Mouse (Mus musculus) forebrain, postnatal 0 days (tissue): ENCODE measurements around the gene Bco1. TPM values are rescaled to one million over a fixed set of nuclear protein-coding genes. Genes with fewer than 3 reads are reported as not detected.

Experiments used
- ATAC-seq: fragments of 200-750 bp; cut with Nextera tagmentation; 2 replicates; pipeline ENCODE4 v1.8.0; 2017; ENCODE audit warnings: mild to moderate bottlenecking, moderate library complexity
- DNase-seq: peaks from one replicate; pipeline ENCODE4 v3.0.0-alpha.2; 2015
- H3K27ac ChIP-seq: fragments of 300-500 bp; sonication (generic); 2 replicates; pipeline ENCODE4 v1.5.1; 2014; ENCODE audit warnings: low read depth, mild to moderate bottlenecking, antibody characterized with exemption, low read length, moderate library complexity, mixed read lengths
- H3K27me3 ChIP-seq: fragments of 300-500 bp; sonication (generic); 2 replicates; pipeline ENCODE4 v1.6.1; 2014; ENCODE audit warnings: mild to moderate bottlenecking, low read length, mixed read lengths; ENCODE audit not compliant: insufficient read depth
- H3K36me3 ChIP-seq: fragments of 300-500 bp; sonication (generic); 2 replicates; pipeline ENCODE4 v1.6.1; 2014; ENCODE audit warnings: mild to moderate bottlenecking, moderate library complexity; ENCODE audit not compliant: insufficient read depth
- H3K4me1 ChIP-seq: fragments of 300-500 bp; sonication (generic); 2 replicates; pipeline ENCODE4 v1.6.1; 2014; ENCODE audit warnings: antibody characterized with exemption; ENCODE audit not compliant: insufficient read depth
- H3K4me2 ChIP-seq: fragments of 300-500 bp; sonication (generic); 2 replicates; pipeline ENCODE4 v1.6.1; 2014; ENCODE audit warnings: low read depth, mild to moderate bottlenecking, moderate library complexity
- H3K4me3 ChIP-seq: fragments of 300-500 bp; sonication (generic); 2 replicates; pipeline ENCODE4 v1.5.1; 2014; ENCODE audit warnings: low read depth, low read length, mixed read lengths
- H3K9ac ChIP-seq: fragments of 300-500 bp; sonication (generic); 2 replicates; pipeline ENCODE4 v1.6.1; 2014; ENCODE audit warnings: mild to moderate bottlenecking
- H3K9me3 ChIP-seq: fragments of 300-500 bp; sonication (generic); 2 replicates; pipeline ENCODE4 v1.6.1; 2016; ENCODE audit warnings: low read length
- CTCF ChIP-seq: sonication (generic); IDR thresholded peaks from 2 replicates; pipeline ENCODE4 v1.5.1; 2016; ENCODE audit warnings: antibody characterized with exemption, control low read depth, low read depth
- WGBS: fragments of 180-500 bp; shearing (Covaris S2); extraction: QIAGEN DNeasy Blood & Tissue Kit; methylation state at CpG from one replicate; pipeline ENCODE4 v1.1.7; 2014; 5-methylcytosine and 5-hydroxymethylcytosine counted together
- polyA plus RNA-seq: library from polyadenylated mRNA; unstranded; fragments of >200 nt; fragmentation: Nextera tagmentation; extraction: Ambion mirVana; gene quantifications from 2 replicates; pipeline ENCODE4 v1.2.1, GENCODE M21; 2015
- total RNA-seq: library from RNA; depleted of rRNA; stranded (reverse); fragments of >200 nt; gene quantifications from 2 replicates; pipeline ENCODE4 v1.2.3, GENCODE M21; 2014; rRNA removed

Bco1 gene
- total RNA-seq, result not detected in 2 replicates
- 0.31 TPM in 1 of 2 replicates, not detected in the other for polyA plus RNA-seq

GRCm38 (mm10) chr8:117095647-117096046 lies at the start of gene Bco1:
Gene Bco1 (plus strand): TSS chr8:117095854.
- WGBS, result 76% methylated on average over 12 of the region's 12 CpGs
- Histone ChIP-seq H3K36me3 (no peaks in the 10 kb centered on the region), H3K9me3 (no peaks in the 10 kb centered on the region), H3K4me1 (peaks cover 6% of the 10 kb centered on the region; the same call in 1 of the 2 replicates), H3K27ac (no peak within 1 kb of the TSS), H3K9ac (no peak within 1 kb of the TSS), H3K27me3 (no peaks in the 10 kb centered on the region), H3K4me2 (no peak within 1 kb of the TSS), H3K4me3 (no peak within 1 kb of the TSS)
- no peak for TF ChIP-seq CTCF
- no peak for ATAC-seq
- no peak for DNase-seq

GRCm38 (mm10) chr8:117049444-117049843 lies 46.2 kb upstream of the Bco1 start:
- Histone ChIP-seq H3K4me2 (no peak overlapping the region), H3K9me3 (no peaks in the 10 kb centered on the region), H3K4me1 (no peaks in the 10 kb centered on the region), H3K27ac (no peak overlapping the region), H3K9ac (no peak overlapping the region), H3K4me3 (no peak overlapping the region), H3K36me3 (no peaks in the 10 kb centered on the region), H3K27me3 (no peaks in the 10 kb centered on the region)
- ATAC-seq, result no peak
- WGBS, result 67% methylated on average over 7 of the region's 7 CpGs
- TF ChIP-seq CTCF, result 0 out of 2 replicates have a peak, but pooled peaks have one; percentile 5
- no peak for DNase-seq

- Histone ChIP-seq H3K9me3 (no peaks in the 10 kb centered on the region), H3K4me1 (no peaks in the 10 kb centered on the region), H3K27me3 (no peaks in the 10 kb centered on the region), H3K27ac (no peak overlapping the region), H3K36me3 (no peaks in the 10 kb centered on the region), H3K9ac (no peak overlapping the region), H3K4me2 (no peak overlapping the region), H3K4me3 (no peak overlapping the region)
- no peak for DNase-seq
- no peak for ATAC-seq
- no peak for TF ChIP-seq CTCF
- 89% methylated on average over 9 of the region's 9 CpGs for WGBS
These were observed 44.9 kb upstream of the Bco1 start for GRCm38 (mm10) chr8:117050763-117051162.

GRCm38 (mm10) chr8:117051316-117051715 lies 44.3 kb upstream of the Bco1 start:
- DNase-seq, result no peak
- no peaks in the 10 kb centered on the region for H3K27me3 ChIP-seq
- H3K27ac ChIP-seq, result no peak overlapping the region
- 76% methylated on average over 9 of the region's 9 CpGs for WGBS
- H3K4me1 ChIP-seq, result no peaks in the 10 kb centered on the region
- no peaks in the 10 kb centered on the region for H3K9me3 ChIP-seq
- H3K36me3 ChIP-seq, result no peaks in the 10 kb centered on the region
- no peak overlapping the region for H3K9ac ChIP-seq
- no peak for ATAC-seq
- TF ChIP-seq CTCF, result no peak
- no peak overlapping the region for H3K4me3 ChIP-seq
- H3K4me2 ChIP-seq, result no peak overlapping the region

GRCm38 (mm10) chr8:117053135-117054079 lies 42.2 kb upstream of the Bco1 start:
- H3K27me3 ChIP-seq, result no peaks in the 10 kb centered on the region
- ATAC-seq (no peak), DNase-seq (no peak)
- no peaks in the 10 kb centered on the region for H3K9me3 ChIP-seq
- H3K4me1 ChIP-seq, result no peaks in the 10 kb centered on the region
- H3K4me3 ChIP-seq, result no peak overlapping the region
- H3K4me2 ChIP-seq, result no peak overlapping the region
- H3K9ac ChIP-seq, result no peak overlapping the region
- 69% methylated on average over 12 of the region's 12 CpGs for WGBS
- peak; percentile 17; the same call in 1 of the 2 replicates for TF ChIP-seq CTCF
- H3K27ac ChIP-seq, result no peak overlapping the region
- no peaks in the 10 kb centered on the region for H3K36me3 ChIP-seq

- DNase-seq, result no peak
- no peak overlapping the region for H3K4me3 ChIP-seq
- no peak overlapping the region for H3K27ac ChIP-seq
- no peaks in the 10 kb centered on the region for H3K9me3 ChIP-seq
- no peak for ATAC-seq
- H3K4me1 ChIP-seq, result no peaks in the 10 kb centered on the region
- H3K4me2 ChIP-seq, result no peak overlapping the region
- H3K27me3 ChIP-seq, result no peaks in the 10 kb centered on the region
- TF ChIP-seq CTCF, result no peak
- no peak overlapping the region for H3K9ac ChIP-seq
- no peaks in the 10 kb centered on the region for H3K36me3 ChIP-seq
- 85% methylated on average over 3 of the region's 3 CpGs for WGBS
These were observed 41.5 kb upstream of the Bco1 start for GRCm38 (mm10) chr8:117054146-117054545.

GRCm38 (mm10) chr8:117055097-117055496 lies 40.6 kb upstream of the Bco1 start:
- Histone ChIP-seq H3K36me3 (no peaks in the 10 kb centered on the region), H3K27ac (no peak overlapping the region), H3K4me3 (no peak overlapping the region), H3K4me1 (no peaks in the 10 kb centered on the region), H3K27me3 (no peaks in the 10 kb centered on the region), H3K9ac (no peak overlapping the region), H3K4me2 (no peak overlapping the region), H3K9me3 (no peaks in the 10 kb centered on the region)
- DNase-seq (no peak), ATAC-seq (no peak)
- 85% methylated on average over 6 of the region's 6 CpGs for WGBS
- TF ChIP-seq CTCF, result no peak
